Mouse (Mus musculus) heart, embryonic 13.5 days (tissue): ENCODE measurements around the gene Gm14444. TPM values are rescaled to one million over a fixed set of nuclear protein-coding genes. Genes with fewer than 3 reads are reported as not detected.
"Not testable (repeated sequence)": the region's sequence is repeated elsewhere in the genome, so short reads cannot be mapped to it uniquely, and the experiment has no call there.

Source experiments
- ATAC-seq: fragments of 200-750 bp; cut with Nextera tagmentation; 2 replicates; pipeline ENCODE4 v1.8.0; 2017; ENCODE audit warnings: moderate TSS enrichment; ENCODE audit not compliant: insufficient number of reproducible peaks, low FRiP score, low TSS enrichment; ENCODE audit errors: extremely low read depth
- H3K27ac ChIP-seq: fragments of 300-500 bp; sonication (generic); replicated peaks from 2 replicates; pipeline ENCODE4 v1.5.1; 2015; ENCODE audit warnings: moderate library complexity, mild to moderate bottlenecking, inconsistent platforms
- H3K27me3 ChIP-seq: fragments of 300-500 bp; sonication (generic); replicated peaks from 2 replicates; pipeline ENCODE4 v1.6.1; 2015; ENCODE audit warnings: mild to moderate bottlenecking, inconsistent platforms
- H3K36me3 ChIP-seq: fragments of 300-500 bp; sonication (generic); 2 replicates; pipeline ENCODE4 v1.6.1; 2015; ENCODE audit warnings: mild to moderate bottlenecking, inconsistent platforms
- H3K4me1 ChIP-seq: fragments of 300-500 bp; sonication (generic); 2 replicates; pipeline ENCODE4 v1.6.1; 2015; ENCODE audit warnings: inconsistent platforms
- H3K4me2 ChIP-seq: fragments of 300-500 bp; sonication (generic); 2 replicates; pipeline ENCODE4 v1.6.1; 2015; ENCODE audit warnings: inconsistent platforms, mild to moderate bottlenecking, moderate library complexity
- H3K4me3 ChIP-seq: fragments of 300-500 bp; sonication (generic); 2 replicates; pipeline ENCODE4 v1.5.1; 2015; ENCODE audit warnings: moderate library complexity, mild to moderate bottlenecking, inconsistent platforms
- H3K9ac ChIP-seq: fragments of 300-500 bp; sonication (generic); 2 replicates; pipeline ENCODE4 v1.6.1; 2015; ENCODE audit warnings: inconsistent platforms, mild to moderate bottlenecking, moderate library complexity
- H3K9me3 ChIP-seq: fragments of 300-500 bp; sonication (generic); 2 replicates; pipeline ENCODE4 v1.6.1; 2016; ENCODE audit warnings: inconsistent platforms
- WGBS: fragments of 180-500 bp; shearing (Covaris S2); methylation state at CpG from one replicate; pipeline ENCODE4 v1.1.7; 2015; ENCODE audit warnings: mixed read lengths; 5-methylcytosine and 5-hydroxymethylcytosine counted together
- polyA plus RNA-seq: library from polyadenylated mRNA; unstranded; fragments of >200 nt; fragmentation: Nextera tagmentation; extraction: Ambion mirVana; gene quantifications from 2 replicates; pipeline ENCODE4 v1.2.1, GENCODE M21; 2015

Gene Gm14444
- polyA plus RNA-seq: not detected in 2 replicates

GRCm38 (mm10) chr2:175010022-175010421 is at the start of gene Gm14444:
Gene Gm14444 (plus strand): TSS chr2:175010241.
- H3K36me3 ChIP-seq, H3K27me3 ChIP-seq, H3K9me3 ChIP-seq, ATAC-seq, H3K9ac ChIP-seq, H3K4me3 ChIP-seq, H3K4me1 ChIP-seq, H3K27ac ChIP-seq, H3K4me2 ChIP-seq: not testable (repeated sequence)
- WGBS: 71% methylated on average over 1 of the region's 1 CpGs

DNA sequence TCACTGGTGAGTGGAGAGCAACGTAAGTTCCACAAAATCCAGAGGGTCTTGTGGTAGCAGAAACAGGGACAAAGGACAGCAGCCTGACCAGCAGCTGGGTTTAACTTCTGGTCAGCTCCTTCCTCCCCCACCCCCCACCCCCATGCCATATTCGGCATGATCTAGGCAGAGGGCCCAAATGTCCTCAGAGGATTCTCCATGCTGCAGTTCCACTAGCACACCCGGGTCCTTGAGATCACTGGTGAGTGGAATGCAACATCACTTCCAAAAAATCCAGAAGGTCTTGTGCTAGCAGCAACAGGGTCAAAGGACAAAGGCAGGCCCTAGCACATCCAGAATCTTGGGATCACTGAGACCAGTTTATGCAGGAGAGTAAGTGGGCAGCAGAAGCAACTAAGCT is 44.6 kb upstream of the Gm14444 start:
- 54% methylated on average over 3 of the region's 3 CpGs for WGBS
- H3K4me1 ChIP-seq, H3K4me3 ChIP-seq, H3K9ac ChIP-seq, H3K4me2 ChIP-seq, H3K27me3 ChIP-seq, ATAC-seq, H3K9me3 ChIP-seq, H3K36me3 ChIP-seq, H3K27ac ChIP-seq: not testable (repeated sequence)

DNA sequence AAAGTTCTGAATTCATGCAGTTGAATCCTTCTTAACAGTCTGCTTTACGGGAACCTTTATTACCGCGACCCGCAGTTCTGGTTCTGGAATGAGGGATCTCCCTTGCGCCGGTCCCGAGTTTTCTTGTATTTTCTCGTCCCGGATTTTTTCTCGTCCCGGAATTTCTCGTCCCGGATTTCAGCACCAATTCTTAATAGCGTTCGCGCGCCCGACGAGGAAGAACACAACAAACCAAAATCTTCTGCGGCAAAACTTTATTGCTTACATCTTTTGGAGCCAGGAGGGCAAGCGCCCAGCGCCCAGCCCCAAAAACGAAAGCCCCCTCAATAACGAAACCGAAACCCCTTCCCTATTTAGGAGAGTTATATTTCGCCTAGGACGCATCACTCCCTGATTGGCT is 34.2 kb downstream of the Gm14444 start:
- H3K4me2 ChIP-seq, H3K9ac ChIP-seq, H3K4me3 ChIP-seq, H3K36me3 ChIP-seq, H3K9me3 ChIP-seq, H3K27ac ChIP-seq, H3K4me1 ChIP-seq, H3K27me3 ChIP-seq, ATAC-seq: not testable (repeated sequence)
- WGBS: 90% methylated on average over 27 of the region's 27 CpGs

DNA sequence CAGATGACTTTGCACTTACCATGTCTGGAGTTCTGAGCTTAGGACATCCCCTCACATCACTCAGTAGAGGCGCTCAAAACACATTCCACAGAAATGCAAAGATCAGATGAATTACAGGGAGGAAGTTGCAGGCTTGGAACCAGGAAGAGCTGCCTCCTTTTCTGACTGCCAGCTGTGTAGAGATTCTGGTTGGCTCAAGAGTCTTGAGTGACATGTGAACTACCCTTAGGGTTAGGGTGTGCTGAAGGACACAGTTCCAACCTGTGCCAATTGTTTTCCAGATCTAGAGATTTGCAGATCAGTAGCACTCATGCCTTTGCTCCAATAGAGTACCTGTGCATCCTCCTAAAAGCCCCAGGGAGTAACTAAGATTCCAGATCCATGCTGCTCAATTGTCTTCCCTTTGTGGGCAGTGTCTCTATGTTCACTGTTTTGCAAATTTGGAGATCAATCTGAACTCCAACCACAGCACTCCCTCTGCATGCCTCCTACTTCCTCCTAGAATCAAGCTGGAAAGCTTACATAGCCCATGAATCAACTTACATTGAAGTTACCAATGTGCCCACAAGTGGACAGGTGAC is 57.7 kb downstream of the Gm14444 start, which contains the start of gene Gm14393:
Gene Gm14393 (minus strand): TSS at position 101 of the 581 bp plus-strand sequence.
- H3K27ac ChIP-seq, H3K27me3 ChIP-seq, H3K9ac ChIP-seq, H3K4me2 ChIP-seq, H3K9me3 ChIP-seq, H3K4me3 ChIP-seq, H3K4me1 ChIP-seq, H3K36me3 ChIP-seq, ATAC-seq: not testable (repeated sequence)
- 60% methylated on average over 1 of the region's 1 CpGs for WGBS

Other genes starting within 250 kb of the Gm14444 start
- 0.99 and 1.0 TPM in 2 replicates for gene Edn3, start 249.6 kb upstream of the Gm14444 start, polyA plus RNA-seq
- 0.78 and 0.87 TPM in 2 replicates for gene Gm14393, start 57.5 kb downstream of the Gm14444 start, polyA plus RNA-seq
- gene Gm14399, start 131.8 kb downstream of the Gm14444 start, polyA plus RNA-seq: 3.9 and 7.2 TPM in 2 replicates
- gene Gm14443, start 165.6 kb downstream of the Gm14444 start, polyA plus RNA-seq: 0.37 and 0.53 TPM in 2 replicates
- gene Gm14391, start 196.7 kb downstream of the Gm14444 start, polyA plus RNA-seq: 3.8 and 4.0 TPM in 2 replicates